Mouse (Mus musculus): ENCODE measurements at regions not wholly inside any gene's neighbourhood (a gene's known extent, or its start where the extent isn't known, plus 50 kb on each side); places are given as distances from the start of the nearest gene placed in this dataset.
A peak's percentile ranks its signal among the peaks of the same experiment; 100 is the strongest.
"Not testable (repeated sequence)": the region's sequence is repeated elsewhere in the genome, so short reads cannot be mapped to it uniquely, and the experiment has no call there.

GRCm38 (mm10) chr12:18606126-18606525 is 91.8 kb downstream of the 5730507C01Rik start:
- DNase-seq = not testable (repeated sequence)

DNA sequence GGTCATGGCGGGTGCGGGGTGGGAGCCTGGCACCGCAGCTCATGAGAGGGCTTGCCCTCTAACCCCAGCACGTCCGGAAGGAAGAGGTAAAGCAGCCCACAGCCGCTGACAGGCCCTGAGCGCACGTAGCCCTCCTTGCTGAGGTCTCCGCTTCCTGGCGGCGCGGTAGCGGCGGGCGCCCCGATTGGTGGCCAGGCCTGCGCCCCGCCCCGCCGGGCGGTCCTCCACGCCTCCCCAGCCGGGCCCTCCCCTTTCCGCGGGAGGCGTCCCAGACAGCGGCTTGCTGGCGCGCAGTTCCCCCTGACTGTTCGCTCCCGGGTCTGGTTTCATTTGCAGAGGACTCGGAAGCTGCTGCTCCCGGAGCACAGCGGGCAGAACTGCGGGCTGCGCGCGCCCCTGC is 95.5 kb downstream of the 5730507C01Rik start:
- peak; percentile 66 to 67 for DNase-seq

GRCm38 (mm10) chr12:18610581-18610980 is 96.3 kb downstream of the 5730507C01Rik start:
- not testable (repeated sequence) for DNase-seq
